Comparison of ENCODE assay signal across 19 mouse cellular contexts in genomic region chr10:93520994-93521393, GRCm38 (mm10). TPM values are rescaled to one million over a fixed set of nuclear protein-coding genes. Genes with fewer than 3 reads are reported as not detected.
"Had no signal": no experiment of that assay in that cellular context is flagged by ENCODE, and none has a peak within 500 bp of the region (broad histone marks: within the 10 kb centered on the region; RNA-seq: fewer than 3 reads in every experiment).

No protein-coding gene starts in this region.

- H3K4me3 ChIP-seq: limb, embryonic 15.5 days; liver, embryonic 15.5 days; midbrain, embryonic 12.5 days; neural tube, embryonic 13.5 days had no signal

- H3K36me3 ChIP-seq: limb, embryonic 15.5 days; liver, embryonic 15.5 days; midbrain, embryonic 12.5 days; neural tube, embryonic 13.5 days had no signal

- H3K27ac ChIP-seq: kidney, postnatal 0 days; limb, embryonic 15.5 days; liver, embryonic 15.5 days; midbrain, embryonic 12.5 days; neural tube, embryonic 13.5 days; stomach, postnatal 0 days had no signal

- H3K9me3 ChIP-seq: limb, embryonic 15.5 days; liver, embryonic 15.5 days; midbrain, embryonic 12.5 days; neural tube, embryonic 13.5 days had no signal

- H3K4me2 ChIP-seq: limb, embryonic 15.5 days; liver, embryonic 15.5 days; lung, embryonic 14.5 days; midbrain, embryonic 12.5 days; neural tube, embryonic 13.5 days had no signal

- ATAC-seq: midbrain, embryonic 16.5 days had no signal

- H3K4me1 ChIP-seq: limb, embryonic 15.5 days; midbrain, embryonic 12.5 days; neural tube, embryonic 13.5 days had no signal

- DNase-seq: kidney, adult 9 months; kidney, postnatal 36 days; lung, embryonic 14.5 days; lung, postnatal 10 days; lung, postnatal 4 days; retina, postnatal 1 day; right cerebral cortex, postnatal 14 days; thymus, postnatal 4 days had no signal

- H3K27me3 ChIP-seq: limb, embryonic 15.5 days; liver, embryonic 15.5 days; midbrain, embryonic 12.5 days; neural tube, embryonic 13.5 days had no signal

- H3K9ac ChIP-seq: limb, embryonic 15.5 days; liver, embryonic 15.5 days; lung, embryonic 14.5 days; midbrain, embryonic 12.5 days; neural tube, embryonic 13.5 days had no signal

RNA-seq across cellular contexts. Expression of gene Amdhd1, which starts 18.8 kb away (rescaled TPM):
- total RNA-seq: megakaryocyte-erythroid progenitor cell, adult 5-6 weeks had no signal
- polyA plus RNA-seq: midbrain, embryonic 12.5 days; midbrain, embryonic 16.5 days; neural tube, embryonic 13.5 days had no signal

RNA-seq across cellular contexts. Expression of gene Ccdc38, which starts 19.4 kb away (rescaled TPM):
- total RNA-seq: layer of hippocampus, adult 18-20 months; layer of hippocampus, postnatal 10 days; megakaryocyte-erythroid progenitor cell, adult 5-6 weeks had no signal
- polyA plus RNA-seq: small intestine, adult 2 months had no signal

RNA-seq across cellular contexts. Expression of gene Hal, which starts 32.4 kb away (rescaled TPM):
- total RNA-seq: megakaryocyte-erythroid progenitor cell, adult 5-6 weeks had no signal
- polyA plus RNA-seq: kidney, postnatal 0 days; midbrain, embryonic 12.5 days; midbrain, embryonic 16.5 days; neural tube, embryonic 13.5 days had no signal
